Mouse (Mus musculus): Measurements from ENCODE around the gene Trub1.

The Trub1 gene

GRCm38 (mm10) chr19:57442936-57443657 is 9.6 kb upstream of the Trub1 start:
- DNase-seq, result no peak

- peak; percentile 26 for DNase-seq
Observed at GRCm38 (mm10) chr19:57445049-57445448, 7.7 kb upstream of the Trub1 start.

GRCm38 (mm10) chr19:57450849-57451248 is 1.9 kb upstream of the Trub1 start:
- no peak for DNase-seq

GRCm38 (mm10) chr19:57451762-57452161 is 950 bp upstream of the Trub1 start:
- DNase-seq, result no peak

- DNase-seq, result no peak
Observed at GRCm38 (mm10) chr19:57453218-57453600, 497 bp downstream of the Trub1 start.

GRCm38 (mm10) chr19:57455286-57455960 is 2.7 kb downstream of the Trub1 start:
- DNase-seq, result no peak

- no peak for DNase-seq
Observed at GRCm38 (mm10) chr19:57457075-57457474, 4.4 kb downstream of the Trub1 start.

- DNase-seq, result no peak
Observed at GRCm38 (mm10) chr19:57463741-57464140, 11.0 kb downstream of the Trub1 start.

GRCm38 (mm10) chr19:57465742-57466141 is 13.0 kb downstream of the Trub1 start:
- no peak for DNase-seq

- peak; percentile 64 for DNase-seq
Observed at GRCm38 (mm10) chr19:57471033-57471432, 18.3 kb downstream of the Trub1 start.

- no peak for DNase-seq
Observed at GRCm38 (mm10) chr19:57472169-57472568, 19.5 kb downstream of the Trub1 start.

- DNase-seq, result no peak
Observed at GRCm38 (mm10) chr19:57473301-57473700, 20.6 kb downstream of the Trub1 start.

- peak; percentile 58 for DNase-seq
Observed at GRCm38 (mm10) chr19:57475298-57475697, 22.6 kb downstream of the Trub1 start.

GRCm38 (mm10) chr19:57477310-57477709 is 24.6 kb downstream of the Trub1 start:
- DNase-seq, result no peak

GRCm38 (mm10) chr19:57478056-57478455 is 25.3 kb downstream of the Trub1 start:
- no peak for DNase-seq

- no peak for DNase-seq
Observed at GRCm38 (mm10) chr19:57479886-57480655, 27.4 kb downstream of the Trub1 start.

- no peak for DNase-seq
Observed at GRCm38 (mm10) chr19:57481743-57482259, 29.1 kb downstream of the Trub1 start.

GRCm38 (mm10) chr19:57482815-57483214 is 30.1 kb downstream of the Trub1 start:
- no peak for DNase-seq

GRCm38 (mm10) chr19:57487051-57487658 is 34.4 kb downstream of the Trub1 start:
- no peak for DNase-seq

- DNase-seq, result no peak
Observed at GRCm38 (mm10) chr19:57489527-57489926, 36.8 kb downstream of the Trub1 start.

GRCm38 (mm10) chr19:57491030-57491429 is 38.3 kb downstream of the Trub1 start:
- no peak for DNase-seq

- no peak for DNase-seq
Observed at GRCm38 (mm10) chr19:57494020-57494419, 41.3 kb downstream of the Trub1 start.
